Mouse (Mus musculus): ENCODE measurements around the gene Tmem140. TPM values are rescaled to one million over a fixed set of nuclear protein-coding genes. Genes with fewer than 3 reads are reported as not detected.

The Tmem140 gene
- polyA plus RNA-seq, 1 experiment: 1.5 TPM

GRCm38 (mm10) chr6:34877509-34878321, 14.8 kb downstream of the Tmem140 start, which contains the start of gene Cyren:
TSS of gene Cyren (minus strand) at chr6:34878060.
- Histone ChIP-seq H3K27me3 (ENCODE audit: control insufficient read depth, insufficient read depth, insufficient read length) (no peaks in the 10 kb centered on the region), H3K36me3 (ENCODE audit: control insufficient read depth, insufficient read depth) (peaks cover 42% of the 10 kb centered on the region), H3K79me3 (ENCODE audit: low read depth) (peaks cover 3% of the 10 kb centered on the region), H3K4me3 (ENCODE audit: insufficient read depth, poor library complexity, severe bottlenecking) (peak within 1 kb of the TSS; percentile 48), H3K79me2 (ENCODE audit: control insufficient read depth, insufficient read depth) (peaks cover 23% of the 10 kb centered on the region), H3ac (ENCODE audit: control insufficient read depth, insufficient read length, low read depth) (peak within 1 kb of the TSS; percentile 93)
- TF ChIP-seq MYOG (IDR thresholded peaks at IDR 0.05; ENCODE audit: control insufficient read depth, extremely low read depth, insufficient read length) (no peak), USF1 (IDR thresholded peaks at IDR 0.05; ENCODE audit: low read depth) (no peak), FOSL1 (IDR thresholded peaks at IDR 0.05; ENCODE audit: insufficient read depth, low read length, poor library complexity, severe bottlenecking) (no peak), CTCF (IDR thresholded peaks at IDR 0.05; ENCODE audit: control insufficient read depth, insufficient read depth, insufficient read length) (peak; percentile 88), MAX (IDR thresholded peaks at IDR 0.05) (no peak), MYOD1 (IDR thresholded peaks at IDR 0.05; ENCODE audit: control insufficient read depth, insufficient read length, low read depth) (peak; percentile 22), CEBPB (IDR thresholded peaks at IDR 0.05; ENCODE audit: low read depth) (no peak)

DNA sequence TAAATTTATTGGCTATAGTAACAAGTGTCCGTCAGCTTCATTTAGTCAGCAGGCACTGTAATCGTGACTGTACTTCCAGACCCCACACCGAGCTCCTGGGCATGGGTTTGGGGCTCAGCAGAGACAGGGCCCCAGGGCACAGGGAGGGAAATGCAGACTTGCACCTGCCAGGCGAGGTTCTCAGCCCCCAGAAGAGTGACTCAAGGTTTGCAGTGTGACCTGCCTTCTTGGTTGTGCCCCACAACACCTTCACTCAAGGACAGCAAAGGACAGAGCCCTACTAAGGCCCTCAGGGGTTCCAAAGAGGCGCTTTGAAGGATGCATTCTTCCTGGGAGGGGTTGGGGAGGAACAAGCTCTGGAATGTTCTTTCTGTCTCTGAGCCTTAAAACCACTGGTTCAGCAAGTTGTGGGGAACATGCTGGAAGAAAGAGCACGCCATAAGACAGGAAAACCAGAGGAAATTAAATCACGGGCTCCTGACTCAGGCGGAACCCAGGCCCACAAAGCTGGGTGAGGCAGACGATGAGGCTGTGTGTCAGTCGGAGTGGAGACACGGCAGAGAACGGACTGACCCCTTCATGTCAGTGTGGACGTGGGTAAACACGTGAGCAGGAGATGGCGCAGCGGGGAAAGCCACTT, 16.3 kb downstream of the Tmem140 start:
- no peaks in the 10 kb centered on the region for H3K27me3 ChIP-seq (ENCODE audit: control insufficient read depth, insufficient read depth, insufficient read length)
- H3K79me2 ChIP-seq (ENCODE audit: control insufficient read depth, insufficient read depth): peaks cover 23% of the 10 kb centered on the region
- H3K79me3 ChIP-seq (ENCODE audit: low read depth): peaks cover 3% of the 10 kb centered on the region
- H3K4me3 ChIP-seq (ENCODE audit: insufficient read depth, poor library complexity, severe bottlenecking): no peak overlapping the region
- no peak overlapping the region for H3ac ChIP-seq (ENCODE audit: control insufficient read depth, insufficient read length, low read depth)
- no peak for TF ChIP-seq USF1 (IDR thresholded peaks at IDR 0.05; ENCODE audit: low read depth)
- TF ChIP-seq MYOD1 (IDR thresholded peaks at IDR 0.05; ENCODE audit: control insufficient read depth, insufficient read length, low read depth): no peak
- TF ChIP-seq CEBPB (IDR thresholded peaks at IDR 0.05; ENCODE audit: low read depth): no peak
- no peak for TF ChIP-seq FOSL1 (IDR thresholded peaks at IDR 0.05; ENCODE audit: insufficient read depth, low read length, poor library complexity, severe bottlenecking)
- no peak for TF ChIP-seq MYOG (IDR thresholded peaks at IDR 0.05; ENCODE audit: control insufficient read depth, extremely low read depth, insufficient read length)
- no peak for TF ChIP-seq CTCF (IDR thresholded peaks at IDR 0.05; ENCODE audit: control insufficient read depth, insufficient read depth, insufficient read length)
- TF ChIP-seq MAX (IDR thresholded peaks at IDR 0.05): no peak
- peaks cover 33% of the 10 kb centered on the region for H3K36me3 ChIP-seq (ENCODE audit: control insufficient read depth, insufficient read depth)

GRCm38 (mm10) chr6:34879911-34880475, 17.0 kb downstream of the Tmem140 start:
- Histone ChIP-seq H3K79me3 (ENCODE audit: low read depth) (peaks cover 3% of the 10 kb centered on the region), H3ac (ENCODE audit: control insufficient read depth, insufficient read length, low read depth) (no peak overlapping the region), H3K27me3 (ENCODE audit: control insufficient read depth, insufficient read depth, insufficient read length) (no peaks in the 10 kb centered on the region), H3K79me2 (ENCODE audit: control insufficient read depth, insufficient read depth) (peaks cover 23% of the 10 kb centered on the region), H3K36me3 (ENCODE audit: control insufficient read depth, insufficient read depth) (peaks cover 32% of the 10 kb centered on the region), H3K4me3 (ENCODE audit: insufficient read depth, poor library complexity, severe bottlenecking) (no peak overlapping the region)
- no peak for TF ChIP-seq USF1 (IDR thresholded peaks at IDR 0.05; ENCODE audit: low read depth)
- TF ChIP-seq MAX (IDR thresholded peaks at IDR 0.05): no peak
- TF ChIP-seq MYOD1 (IDR thresholded peaks at IDR 0.05; ENCODE audit: control insufficient read depth, insufficient read length, low read depth): no peak
- no peak for TF ChIP-seq CTCF (IDR thresholded peaks at IDR 0.05; ENCODE audit: control insufficient read depth, insufficient read depth, insufficient read length)
- TF ChIP-seq CEBPB (IDR thresholded peaks at IDR 0.05; ENCODE audit: low read depth): no peak
- no peak for TF ChIP-seq MYOG (IDR thresholded peaks at IDR 0.05; ENCODE audit: control insufficient read depth, extremely low read depth, insufficient read length)
- no peak for TF ChIP-seq FOSL1 (IDR thresholded peaks at IDR 0.05; ENCODE audit: insufficient read depth, low read length, poor library complexity, severe bottlenecking)

GRCm38 (mm10) chr6:34884724-34885123, 21.8 kb downstream of the Tmem140 start:
- Histone ChIP-seq H3K4me3 (ENCODE audit: insufficient read depth, poor library complexity, severe bottlenecking) (no peak overlapping the region), H3K79me3 (ENCODE audit: low read depth) (no peaks in the 10 kb centered on the region), H3K27me3 (ENCODE audit: control insufficient read depth, insufficient read depth, insufficient read length) (no peaks in the 10 kb centered on the region), H3K36me3 (ENCODE audit: control insufficient read depth, insufficient read depth) (peaks cover 28% of the 10 kb centered on the region), H3ac (ENCODE audit: control insufficient read depth, insufficient read length, low read depth) (no peak overlapping the region), H3K79me2 (ENCODE audit: control insufficient read depth, insufficient read depth) (no peaks in the 10 kb centered on the region)
- TF ChIP-seq MYOG (IDR thresholded peaks at IDR 0.05; ENCODE audit: control insufficient read depth, extremely low read depth, insufficient read length) (no peak), FOSL1 (IDR thresholded peaks at IDR 0.05; ENCODE audit: insufficient read depth, low read length, poor library complexity, severe bottlenecking) (no peak), CTCF (IDR thresholded peaks at IDR 0.05; ENCODE audit: control insufficient read depth, insufficient read depth, insufficient read length) (no peak), MYOD1 (IDR thresholded peaks at IDR 0.05; ENCODE audit: control insufficient read depth, insufficient read length, low read depth) (no peak), MAX (IDR thresholded peaks at IDR 0.05) (no peak), CEBPB (IDR thresholded peaks at IDR 0.05; ENCODE audit: low read depth) (no peak), USF1 (IDR thresholded peaks at IDR 0.05; ENCODE audit: low read depth) (no peak)

DNA sequence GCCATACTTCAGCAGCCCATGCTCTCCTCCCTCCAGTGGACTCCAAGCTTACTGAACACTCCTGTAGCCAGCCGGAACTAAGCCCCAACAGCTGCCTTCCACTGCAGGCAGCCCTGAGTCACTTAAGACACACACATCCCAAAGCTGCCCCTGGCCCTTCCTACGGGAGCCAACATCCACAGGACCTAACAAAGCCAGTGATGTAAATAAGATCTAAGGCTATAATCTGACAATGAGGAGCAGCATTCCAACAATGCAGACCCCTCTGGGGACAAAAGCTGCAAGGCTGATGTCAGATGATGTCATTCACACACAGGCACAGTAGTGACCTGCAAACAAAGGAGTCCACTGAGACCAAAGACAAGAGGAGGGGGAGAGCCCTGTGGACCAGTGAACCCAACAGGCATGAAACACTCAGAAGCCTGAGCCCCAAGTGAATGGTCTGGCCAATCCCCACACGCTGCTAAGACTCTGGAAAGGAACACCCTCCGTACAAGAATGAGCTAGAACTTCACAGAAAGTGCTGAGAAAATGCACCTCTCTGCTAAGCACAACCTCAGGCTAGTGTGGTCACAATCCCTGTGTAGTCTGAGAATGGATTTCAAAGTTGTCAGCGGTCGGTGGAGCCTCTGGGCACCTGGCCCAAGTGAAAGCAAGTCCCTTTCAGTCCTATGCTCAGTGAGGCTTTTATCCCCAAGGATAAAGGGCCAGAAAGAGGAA, 24.3 kb downstream of the Tmem140 start:
- peaks cover 13% of the 10 kb centered on the region for H3K36me3 ChIP-seq (ENCODE audit: control insufficient read depth, insufficient read depth)

More for the DNA sequence above, 24.3 kb downstream of the Tmem140 start:
- no peak overlapping the region for H3ac ChIP-seq (ENCODE audit: control insufficient read depth, insufficient read length, low read depth)
- H3K4me3 ChIP-seq (ENCODE audit: insufficient read depth, poor library complexity, severe bottlenecking): no peak overlapping the region
- TF ChIP-seq CEBPB (IDR thresholded peaks at IDR 0.05; ENCODE audit: low read depth): no peak
- no peak for TF ChIP-seq MAX (IDR thresholded peaks at IDR 0.05)
- TF ChIP-seq MYOD1 (IDR thresholded peaks at IDR 0.05; ENCODE audit: control insufficient read depth, insufficient read length, low read depth): no peak
- no peak for TF ChIP-seq CTCF (IDR thresholded peaks at IDR 0.05; ENCODE audit: control insufficient read depth, insufficient read depth, insufficient read length)
- no peak for TF ChIP-seq FOSL1 (IDR thresholded peaks at IDR 0.05; ENCODE audit: insufficient read depth, low read length, poor library complexity, severe bottlenecking)
- TF ChIP-seq MYOG (IDR thresholded peaks at IDR 0.05; ENCODE audit: control insufficient read depth, extremely low read depth, insufficient read length): no peak
- no peak for TF ChIP-seq USF1 (IDR thresholded peaks at IDR 0.05; ENCODE audit: low read depth)
- H3K79me3 ChIP-seq (ENCODE audit: low read depth): no peaks in the 10 kb centered on the region
- H3K79me2 ChIP-seq (ENCODE audit: control insufficient read depth, insufficient read depth): no peaks in the 10 kb centered on the region
- no peaks in the 10 kb centered on the region for H3K27me3 ChIP-seq (ENCODE audit: control insufficient read depth, insufficient read depth, insufficient read length)

Data from C2C12 (cell line).